Mouse (Mus musculus): ENCODE results near the gene Shmt2. TPM values are rescaled to one million over a fixed set of nuclear protein-coding genes. Genes with fewer than 3 reads are reported as not detected.
A peak's percentile ranks its signal among the peaks of the same experiment; 100 is the strongest.

Gene Shmt2
- total and polyA plus RNA-seq, 2 experiments from 2014 or later, result 51.5 to 109 TPM

DNA sequence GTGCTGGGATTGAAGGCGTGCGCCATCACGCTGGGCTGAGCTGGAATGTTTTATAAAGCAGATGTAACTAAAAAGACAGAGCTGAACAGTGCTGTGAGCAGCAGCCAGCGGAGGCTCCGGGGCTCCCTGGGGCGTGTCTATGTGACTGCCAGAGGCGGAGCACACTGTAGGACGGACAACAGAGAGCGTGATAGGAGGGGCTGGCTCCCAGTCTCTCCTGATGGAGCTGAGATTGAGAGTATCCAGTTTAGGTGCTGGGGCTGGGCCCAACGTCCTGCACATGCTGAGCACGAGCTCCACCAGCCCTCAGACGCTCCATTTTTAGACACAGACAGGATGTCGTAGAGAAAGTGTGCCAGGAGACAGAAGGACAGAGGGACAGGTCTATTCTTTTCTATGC, 42.1 kb upstream of the Shmt2 start:
- Histone ChIP-seq H3K27me3 (ENCODE audit: control insufficient read depth, insufficient read depth, low read length) (no peaks in the 10 kb centered on the region), H3K36me3 (replicated peaks; ENCODE audit: control insufficient read depth, insufficient read depth, low read length) (peaks cover 9% of the 10 kb centered on the region; the same call in 1 of the 2 replicates), H3K4me1 (ENCODE audit: control insufficient read depth, insufficient read depth) (no peaks in the 10 kb centered on the region; the same call in 1 of the 2 replicates), H3K27ac (ENCODE audit: low read depth) (peak overlapping the region; percentile 28; the same call in 1 of the 2 replicates), H3K4me3 (ENCODE audit: low read depth, low read length) (no peak overlapping the region), H3K9me3 (replicated peaks; ENCODE audit: control insufficient read depth, low read length) (no peaks in the 10 kb centered on the region), H3K4me2 (ENCODE audit: low read depth, low read length) (no peak overlapping the region), H3K9ac (replicated peaks; ENCODE audit: low read depth, low read length) (no peak overlapping the region)
- DNase-seq (ENCODE audit: low spot score) (peak; percentile 57), ATAC-seq (ENCODE audit: insufficient read depth, low read depth) (peak; percentile 85)
- TF ChIP-seq EP300 (IDR thresholded peaks at IDR 0.05; ENCODE audit: low read depth), result no peak
- TF ChIP-seq CTCF (IDR thresholded peaks at IDR 0.05; ENCODE audit: low read depth), result no peak
- WGBS, result 9% methylated on average over 13 of the region's 13 CpGs

DNA sequence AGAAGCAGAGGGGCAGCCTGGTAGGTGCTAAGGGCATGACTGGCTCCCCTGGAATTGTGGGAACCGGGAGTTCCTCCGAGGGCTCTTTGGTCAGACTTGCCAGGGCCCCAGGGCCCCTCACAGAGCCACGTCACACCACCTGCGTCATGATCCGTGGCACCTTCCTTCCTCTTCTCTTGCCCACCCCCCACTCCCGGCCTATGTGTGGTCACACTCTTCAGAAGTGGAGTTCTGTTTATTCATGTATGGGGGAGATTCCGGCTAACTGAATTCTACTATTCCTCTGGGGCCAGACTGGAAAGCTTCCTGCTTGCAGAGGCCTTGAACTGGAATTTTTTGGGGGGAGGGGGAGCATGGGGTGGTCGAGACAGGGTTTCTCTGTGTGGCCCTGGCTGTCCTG, 41.6 kb upstream of the Shmt2 start:
- no peaks in the 10 kb centered on the region for H3K27me3 ChIP-seq (ENCODE audit: control insufficient read depth, insufficient read depth, low read length)
- ATAC-seq (ENCODE audit: insufficient read depth, low read depth) (peak; percentile 15; the same call in 1 of the 2 replicates), DNase-seq (ENCODE audit: low spot score) (no peak)
- H3K27ac ChIP-seq (ENCODE audit: low read depth), result peak overlapping the region; percentile 28
- no peak overlapping the region for H3K9ac ChIP-seq (replicated peaks; ENCODE audit: low read depth, low read length)
- 59% methylated on average over 8 of the region's 8 CpGs for WGBS
- no peak for TF ChIP-seq CTCF (IDR thresholded peaks at IDR 0.05; ENCODE audit: low read depth)
- H3K4me1 ChIP-seq (ENCODE audit: control insufficient read depth, insufficient read depth), result no peaks in the 10 kb centered on the region; the same call in 1 of the 2 replicates
- H3K4me3 ChIP-seq (ENCODE audit: low read depth, low read length), result no peak overlapping the region
- peaks cover 9% of the 10 kb centered on the region; the same call in 1 of the 2 replicates for H3K36me3 ChIP-seq (replicated peaks; ENCODE audit: control insufficient read depth, insufficient read depth, low read length)
- no peaks in the 10 kb centered on the region for H3K9me3 ChIP-seq (replicated peaks; ENCODE audit: control insufficient read depth, low read length)
- H3K4me2 ChIP-seq (ENCODE audit: low read depth, low read length), result no peak overlapping the region

DNA sequence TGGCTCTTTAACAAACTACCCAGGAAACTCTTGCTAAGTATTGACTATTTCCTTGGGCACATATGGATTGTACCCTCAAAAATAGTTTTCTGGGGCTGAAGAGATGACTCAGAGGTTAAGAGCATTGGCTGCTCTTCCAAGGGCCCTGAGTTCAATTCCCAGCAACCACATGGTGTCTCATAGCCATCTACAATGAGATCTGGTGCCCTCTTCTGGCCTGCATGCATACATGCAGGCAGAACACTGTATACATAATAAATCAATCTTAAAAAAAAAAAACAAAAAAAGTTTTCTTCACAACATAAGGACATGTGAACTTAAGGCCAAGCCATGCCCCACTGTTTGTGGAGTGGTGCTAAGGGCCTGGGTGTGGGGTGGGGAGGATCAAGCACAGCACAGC, 38.9 kb upstream of the Shmt2 start:
- Histone ChIP-seq H3K4me3 (ENCODE audit: low read depth, low read length) (no peak overlapping the region), H3K4me2 (ENCODE audit: low read depth, low read length) (no peak overlapping the region), H3K27me3 (ENCODE audit: control insufficient read depth, insufficient read depth, low read length) (no peaks in the 10 kb centered on the region), H3K9me3 (replicated peaks; ENCODE audit: control insufficient read depth, low read length) (no peaks in the 10 kb centered on the region), H3K4me1 (ENCODE audit: control insufficient read depth, insufficient read depth) (no peaks in the 10 kb centered on the region; the same call in 1 of the 2 replicates), H3K9ac (replicated peaks; ENCODE audit: low read depth, low read length) (no peak overlapping the region), H3K36me3 (replicated peaks; ENCODE audit: control insufficient read depth, insufficient read depth, low read length) (peaks cover 21% of the 10 kb centered on the region), H3K27ac (ENCODE audit: low read depth) (no peak overlapping the region)
- TF ChIP-seq CTCF (IDR thresholded peaks at IDR 0.05; ENCODE audit: low read depth) (0 out of 2 replicates have a peak, but pooled peaks have one; percentile 8), EP300 (IDR thresholded peaks at IDR 0.05; ENCODE audit: low read depth) (no peak)
- no peak for ATAC-seq (ENCODE audit: insufficient read depth, low read depth)
- DNase-seq (ENCODE audit: low spot score), result no peak

GRCm38 (mm10) chr10:127557397-127557796, 35.2 kb upstream of the Shmt2 start:
- Histone ChIP-seq H3K4me3 (ENCODE audit: low read depth, low read length) (no peak overlapping the region), H3K9me3 (replicated peaks; ENCODE audit: control insufficient read depth, low read length) (no peaks in the 10 kb centered on the region), H3K4me1 (ENCODE audit: control insufficient read depth, insufficient read depth) (no peaks in the 10 kb centered on the region), H3K9ac (replicated peaks; ENCODE audit: low read depth, low read length) (no peak overlapping the region), H3K4me2 (ENCODE audit: low read depth, low read length) (no peak overlapping the region), H3K36me3 (replicated peaks; ENCODE audit: control insufficient read depth, insufficient read depth, low read length) (peaks cover 27% of the 10 kb centered on the region), H3K27me3 (ENCODE audit: control insufficient read depth, insufficient read depth, low read length) (no peaks in the 10 kb centered on the region), H3K27ac (ENCODE audit: low read depth) (no peak overlapping the region)
- 95% methylated on average over 13 of the region's 13 CpGs for WGBS
- DNase-seq (ENCODE audit: low spot score) (no peak), ATAC-seq (ENCODE audit: insufficient read depth, low read depth) (no peak)
- TF ChIP-seq EP300 (IDR thresholded peaks at IDR 0.05; ENCODE audit: low read depth) (no peak), CTCF (IDR thresholded peaks at IDR 0.05; ENCODE audit: low read depth) (peak; percentile 10; the same call in 1 of the 2 replicates)

GRCm38 (mm10) chr10:127555703-127556102, 33.5 kb upstream of the Shmt2 start:
- Histone ChIP-seq H3K4me1 (ENCODE audit: control insufficient read depth, insufficient read depth) (no peaks in the 10 kb centered on the region), H3K27me3 (ENCODE audit: control insufficient read depth, insufficient read depth, low read length) (no peaks in the 10 kb centered on the region), H3K36me3 (replicated peaks; ENCODE audit: control insufficient read depth, insufficient read depth, low read length) (peaks cover 27% of the 10 kb centered on the region), H3K27ac (ENCODE audit: low read depth) (no peak overlapping the region), H3K9me3 (replicated peaks; ENCODE audit: control insufficient read depth, low read length) (no peaks in the 10 kb centered on the region), H3K4me3 (ENCODE audit: low read depth, low read length) (no peak overlapping the region), H3K4me2 (ENCODE audit: low read depth, low read length) (no peak overlapping the region), H3K9ac (replicated peaks; ENCODE audit: low read depth, low read length) (no peak overlapping the region)
- 81% methylated on average over 18 of the region's 18 CpGs for WGBS
- DNase-seq (ENCODE audit: low spot score), result no peak
- TF ChIP-seq CTCF (IDR thresholded peaks at IDR 0.05; ENCODE audit: low read depth) (peak; percentile 44), EP300 (IDR thresholded peaks at IDR 0.05; ENCODE audit: low read depth) (no peak)
- no peak; the same call in 1 of the 2 replicates for ATAC-seq (ENCODE audit: insufficient read depth, low read depth)

DNA sequence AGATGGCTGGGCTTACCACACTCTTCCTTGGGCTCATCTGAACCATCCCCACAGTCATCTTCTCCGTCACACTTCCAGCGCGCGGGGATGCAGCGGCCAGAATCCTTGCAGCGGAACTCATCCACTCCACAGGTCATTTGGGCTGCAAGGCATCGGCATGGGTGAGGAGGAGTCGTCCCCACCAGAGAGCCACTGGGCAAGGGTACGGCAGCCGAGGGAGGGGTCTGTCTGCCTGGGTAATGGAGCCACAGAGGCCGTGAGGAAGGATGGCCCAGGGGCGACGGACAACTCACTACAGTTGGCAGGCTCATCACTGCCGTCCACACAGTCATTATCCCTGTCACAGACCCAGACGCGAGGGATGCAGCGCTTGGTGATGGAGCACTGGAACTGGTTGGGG, 27.6 kb upstream of the Shmt2 start:
- Histone ChIP-seq H3K4me2 (ENCODE audit: low read depth, low read length) (no peak overlapping the region), H3K4me1 (ENCODE audit: control insufficient read depth, insufficient read depth) (no peaks in the 10 kb centered on the region), H3K27me3 (ENCODE audit: control insufficient read depth, insufficient read depth, low read length) (no peaks in the 10 kb centered on the region), H3K9me3 (replicated peaks; ENCODE audit: control insufficient read depth, low read length) (no peaks in the 10 kb centered on the region), H3K9ac (replicated peaks; ENCODE audit: low read depth, low read length) (no peak overlapping the region), H3K27ac (ENCODE audit: low read depth) (no peak overlapping the region), H3K4me3 (ENCODE audit: low read depth, low read length) (no peak overlapping the region), H3K36me3 (replicated peaks; ENCODE audit: control insufficient read depth, insufficient read depth, low read length) (peaks cover 14% of the 10 kb centered on the region; the same call in 1 of the 2 replicates)
- DNase-seq (ENCODE audit: low spot score) (no peak), ATAC-seq (ENCODE audit: insufficient read depth, low read depth) (no peak)
- WGBS, result 88% methylated on average over 17 of the region's 17 CpGs
- no peak for TF ChIP-seq EP300 (IDR thresholded peaks at IDR 0.05; ENCODE audit: low read depth)
- no peak for TF ChIP-seq CTCF (IDR thresholded peaks at IDR 0.05; ENCODE audit: low read depth)

Measured in heart, postnatal 0 days (tissue).